Mouse (Mus musculus): ENCODE measurements around the gene Pax7.

Gene Pax7

GRCm38 (mm10) chr4:139830581-139831387, 2.5 kb downstream of the Pax7 start:
- DNase-seq = no peak

- DNase-seq = no peak
These were observed 3.3 kb downstream of the Pax7 start for GRCm38 (mm10) chr4:139830053-139830452.

GRCm38 (mm10) chr4:139828871-139829590, 4.3 kb downstream of the Pax7 start:
- no peak for DNase-seq

GRCm38 (mm10) chr4:139828283-139828678, 5.0 kb downstream of the Pax7 start:
- DNase-seq = no peak

- DNase-seq = no peak
These were observed 5.6 kb downstream of the Pax7 start for GRCm38 (mm10) chr4:139827501-139828282.

- DNase-seq = no peak
These were observed 7.1 kb downstream of the Pax7 start for GRCm38 (mm10) chr4:139826231-139826630.

- no peak for DNase-seq
These were observed 7.8 kb downstream of the Pax7 start for GRCm38 (mm10) chr4:139825326-139826112.

- no peak for DNase-seq
These were observed 8.6 kb downstream of the Pax7 start for GRCm38 (mm10) chr4:139824572-139825325.

- DNase-seq = no peak
These were observed 9.4 kb downstream of the Pax7 start for GRCm38 (mm10) chr4:139823870-139824472.

GRCm38 (mm10) chr4:139823138-139823869, 10.0 kb downstream of the Pax7 start:
- DNase-seq = no peak

- no peak for DNase-seq
These were observed 10.9 kb downstream of the Pax7 start for GRCm38 (mm10) chr4:139822214-139823137.

- DNase-seq = no peak
These were observed 11.7 kb downstream of the Pax7 start for GRCm38 (mm10) chr4:139821491-139822160.

GRCm38 (mm10) chr4:139821071-139821470, 12.3 kb downstream of the Pax7 start:
- DNase-seq = no peak

- DNase-seq = no peak
These were observed 13.8 kb downstream of the Pax7 start for GRCm38 (mm10) chr4:139819411-139820030.

- DNase-seq = peak; percentile 26
These were observed 15.2 kb downstream of the Pax7 start for GRCm38 (mm10) chr4:139818163-139818562.

- no peak for DNase-seq
These were observed 19.9 kb downstream of the Pax7 start for GRCm38 (mm10) chr4:139813371-139813960.

GRCm38 (mm10) chr4:139811901-139812300, 21.4 kb downstream of the Pax7 start:
- DNase-seq = no peak

GRCm38 (mm10) chr4:139811475-139811874, 21.9 kb downstream of the Pax7 start:
- no peak for DNase-seq

All from lung, postnatal 36 days (tissue).